Mouse (Mus musculus) gastrocnemius, postnatal 14 days (tissue): ENCODE results near the gene Crb1. TPM values are rescaled to one million over a fixed set of nuclear protein-coding genes. Genes with fewer than 3 reads are reported as not detected.
"Not testable (repeated sequence)": the region's sequence is repeated elsewhere in the genome, so short reads cannot be mapped to it uniquely, and the experiment has no call there.

Experiments used
- DNase-seq: peaks from one replicate; pipeline ENCODE4 v3.0.0; 2021; ENCODE audit warnings: mixed read lengths
- intact Hi-C: fragments of 180-260 bp; cut with DNase I; formaldehyde crosslinking; loops from one replicate; pipeline ENCODE4 v1.15.1; 2025; ENCODE audit warnings: low total_unique reads
- long read RNA-seq, 2 experiments: library from polyadenylated mRNA; stranded (forward); transcript quantifications; one replicate each; pipeline ENCODE4 v2.0.0; 2021
- total RNA-seq, 2 experiments: library from RNA; stranded (reverse); gene quantifications; 2 replicates each; pipeline ENCODE4 v1.2.3; 2021

Crb1 gene
- total RNA-seq: not detected
- long read RNA-seq, experiment 1: 0 reads
- long read RNA-seq, experiment 2: 0 reads

GRCm38 (mm10) chr1:139376638-139377286 is at the start of gene Crb1:
Gene Crb1 (minus strand): TSS chr1:139377100.
- no peak for DNase-seq
- intact Hi-C loops: no loop called here

GRCm38 (mm10) chr1:139425006-139425405 is 48.1 kb upstream of the Crb1 start:
- intact Hi-C loops: loop anchor here (10.0 kb wide), 1 partner anchor 590 kb away; no protein-coding TSS in a partner anchor
- no peak for DNase-seq

- intact Hi-C loops: loop anchor here (10.0 kb wide), 1 partner anchor 589 kb away; no protein-coding TSS in a partner anchor
- DNase-seq: no peak
Measured at GRCm38 (mm10) chr1:139423931-139424330, 47.0 kb upstream of the Crb1 start.

- no peak for DNase-seq
- intact Hi-C loops: loop anchor here (10.0 kb wide), 1 partner anchor 588 kb away; no protein-coding TSS in a partner anchor
Measured at GRCm38 (mm10) chr1:139422941-139423340, 46.0 kb upstream of the Crb1 start.

GRCm38 (mm10) chr1:139421875-139422791 is 45.2 kb upstream of the Crb1 start, which contains the start of gene Zbtb41:
Gene Zbtb41 (plus strand): TSS chr1:139422288.
- DNase-seq: peak; percentile 88
- intact Hi-C loops: loop anchor here (10.0 kb wide), 1 partner anchor 587 kb away; no protein-coding TSS in a partner anchor

GRCm38 (mm10) chr1:139421521-139421874 is 44.6 kb upstream of the Crb1 start:
- intact Hi-C loops: loop anchor here (10.0 kb wide), 1 partner anchor 587 kb away; no protein-coding TSS in a partner anchor
- no peak for DNase-seq

GRCm38 (mm10) chr1:139413465-139413864 is 36.6 kb upstream of the Crb1 start:
- DNase-seq: no peak
- intact Hi-C loops: no loop called here

- DNase-seq, intact Hi-C loops: not testable (repeated sequence)
Measured at GRCm38 (mm10) chr1:139412365-139412764, 35.5 kb upstream of the Crb1 start.

GRCm38 (mm10) chr1:139407701-139408100 is 30.8 kb upstream of the Crb1 start:
- intact Hi-C loops: no loop called here

GRCm38 (mm10) chr1:139405766-139406165 is 28.9 kb upstream of the Crb1 start:
- intact Hi-C loops: no loop called here
- DNase-seq: no peak

More at GRCm38 (mm10) chr1:139407701-139408100, 30.8 kb upstream of the Crb1 start:
- DNase-seq: no peak

- no peak for DNase-seq
- intact Hi-C loops: no loop called here
Measured at GRCm38 (mm10) chr1:139396589-139396988, 19.7 kb upstream of the Crb1 start.

GRCm38 (mm10) chr1:139391747-139392146 is 14.8 kb upstream of the Crb1 start:
- intact Hi-C loops: no loop called here
- no peak for DNase-seq

GRCm38 (mm10) chr1:139379621-139379984 is 2.7 kb upstream of the Crb1 start:
- DNase-seq: no peak
- intact Hi-C loops: no loop called here

GRCm38 (mm10) chr1:139378861-139379620 is 2.1 kb upstream of the Crb1 start:
- DNase-seq: no peak
- intact Hi-C loops: no loop called here

- DNase-seq: no peak
- intact Hi-C loops: no loop called here
Measured at GRCm38 (mm10) chr1:139375900-139376299, 1.0 kb downstream of the Crb1 start.

GRCm38 (mm10) chr1:139371341-139371740 is 5.6 kb downstream of the Crb1 start:
- intact Hi-C loops: no loop called here

GRCm38 (mm10) chr1:139348566-139348965 is 28.3 kb downstream of the Crb1 start:
- intact Hi-C loops: no loop called here

More at GRCm38 (mm10) chr1:139371341-139371740, 5.6 kb downstream of the Crb1 start:
- no peak for DNase-seq

GRCm38 (mm10) chr1:139346602-139347371 is 30.1 kb downstream of the Crb1 start:
- intact Hi-C loops: no loop called here

More at GRCm38 (mm10) chr1:139348566-139348965, 28.3 kb downstream of the Crb1 start:
- no peak for DNase-seq

More at GRCm38 (mm10) chr1:139346602-139347371, 30.1 kb downstream of the Crb1 start:
- DNase-seq: no peak
